Mouse (Mus musculus) MEL (cell line): ENCODE measurements around the gene Tnnt2.

Experiments used
- CHD1 ChIP-seq: IDR thresholded peaks from 2 replicates; pipeline ENCODE4 v1.6.1; 2012; ENCODE audit warnings: low read depth, mild to moderate bottlenecking, inconsistent platforms, low read length, improper control_type of control experiment
- CHD2 ChIP-seq: IDR thresholded peaks from 2 replicates; pipeline ENCODE4 v1.6.1; 2011; ENCODE audit warnings: low read length, improper control_type of control experiment
- CTCF ChIP-seq, 3 experiments: IDR thresholded peaks in 2 of 3; conservative IDR thresholded peaks in 1 of 3; 2 replicates each; pipeline ENCODE4 v1.5.1; 2011 to 2012; ENCODE audit warnings: low read length in 3 of 3, low read depth in 2 of 3, mild to moderate bottlenecking in 2 of 3, improper control_type of control experiment in 1 of 3, inconsistent platforms in 1 of 3, mixed read lengths in 1 of 3, moderate library complexity in 1 of 3; ENCODE audit not compliant: control insufficient read depth in 1 of 3, insufficient read depth in 1 of 3, poor library complexity in 1 of 3, severe bottlenecking in 1 of 3
- EP300 ChIP-seq, 2 experiments: IDR thresholded peaks; 2 replicates each; pipeline ENCODE4 v1.6.1; 2011; ENCODE audit warnings: improper control_type of control experiment in 2 of 2, low read length in 2 of 2, low read depth in 1 of 2, mild to moderate bottlenecking in 1 of 2
- ETS1 ChIP-seq: IDR thresholded peaks from 2 replicates; pipeline ENCODE4 v1.6.1; 2012; ENCODE audit warnings: low read depth, mild to moderate bottlenecking, inconsistent platforms, low read length, improper control_type of control experiment, moderate library complexity
- KAT2A ChIP-seq: conservative IDR thresholded peaks from 2 replicates; pipeline ENCODE4 v1.6.1; 2012; ENCODE audit warnings: low read depth, low read length, improper control_type of control experiment, inconsistent platforms
- MAFK ChIP-seq: IDR thresholded peaks from 2 replicates; pipeline ENCODE4 v1.6.1; 2011; ENCODE audit warnings: low read depth, mild to moderate bottlenecking, low read length, improper control_type of control experiment, borderline replicate concordance
- POLR2A ChIP-seq, 2 experiments: IDR thresholded peaks; 2 replicates each; pipeline ENCODE4 v1.6.1; 2011 to 2012; ENCODE audit warnings: low read length in 2 of 2, mild to moderate bottlenecking in 2 of 2, control low read depth in 1 of 2, improper control_type of control experiment in 1 of 2, low read depth in 1 of 2, moderate library complexity in 1 of 2; ENCODE audit not compliant: control insufficient read depth in 1 of 2, insufficient read depth in 1 of 2, poor library complexity in 1 of 2
- TBP ChIP-seq: IDR thresholded peaks from 2 replicates; pipeline ENCODE4 v1.8.0; 2011; ENCODE audit warnings: low read depth, low read length, improper control_type of control experiment
- ZC3H11A ChIP-seq: IDR thresholded peaks from 2 replicates; pipeline ENCODE4 v1.6.1; 2012; ENCODE audit warnings: low read depth, mild to moderate bottlenecking, inconsistent platforms, low read length, improper control_type of control experiment
- ZKSCAN1 ChIP-seq: IDR thresholded peaks from 2 replicates; pipeline ENCODE4 v1.6.1; 2012; ENCODE audit warnings: low read depth, mild to moderate bottlenecking, inconsistent platforms, low read length, improper control_type of control experiment, moderate library complexity
- ZNF384 ChIP-seq: IDR thresholded peaks from 2 replicates; pipeline ENCODE4 v1.6.1; 2012; ENCODE audit warnings: low read depth, mild to moderate bottlenecking, inconsistent platforms, low read length, improper control_type of control experiment

- TF ChIP-seq ZNF384 (no peak), CTCF (IDR thresholded peaks at IDR 0.05 in 2 of 3, conservative IDR thresholded peaks at IDR 0.05 in 1 of 3; ENCODE audit: control insufficient read depth in 1 of 3, insufficient read depth in 1 of 3, low read depth in 2 of 3, low read length in 3 of 3, poor library complexity in 1 of 3, severe bottlenecking in 1 of 3) (peak; percentile 26 to 54 (median 44); a peak in 5 of 6 replicates), EP300 (IDR thresholded peaks at IDR 0.05; ENCODE audit: low read depth in 1 of 2, low read length in 2 of 2) (no peak), CHD1 (no peak), MAFK (no peak), ZC3H11A (no peak), KAT2A (no peak), ZKSCAN1 (no peak), TBP (no peak), POLR2A (IDR thresholded peaks at IDR 0.05; ENCODE audit: control insufficient read depth in 1 of 2, insufficient read depth in 1 of 2, low read depth in 1 of 2, low read length in 2 of 2, poor library complexity in 1 of 2) (no peak), CHD2 (no peak), ETS1 (no peak)
Observed at GRCm38 (mm10) chr1:135788708-135789107, 47.4 kb upstream of the Tnnt2 start.
